Mouse (Mus musculus): ENCODE results near the gene Gm438.

DNA sequence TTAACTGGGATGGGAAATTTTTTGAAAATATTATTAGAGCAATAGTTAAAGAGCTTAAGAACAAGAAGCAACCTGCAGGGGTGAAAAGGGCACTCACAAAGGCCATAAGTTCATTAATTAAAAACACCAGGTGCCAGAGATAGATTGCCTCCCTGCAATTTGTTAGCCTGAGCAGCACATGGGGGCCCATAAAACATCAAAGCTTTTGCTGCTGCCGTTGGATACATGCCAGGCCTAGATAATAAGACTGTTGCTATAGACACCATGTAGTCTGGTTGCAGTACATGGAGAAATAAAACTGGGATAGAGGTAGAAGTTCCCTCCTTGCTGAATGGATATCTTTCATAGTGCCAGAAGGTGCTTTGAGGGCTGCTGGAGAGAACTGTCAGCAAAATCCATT is 37.2 kb downstream of the Gm438 start:
- TF ChIP-seq CTCF (conservative IDR thresholded peaks at IDR 0.05; ENCODE audit: insufficient read depth, insufficient read length, low read depth, low read length) (no peak), POLR2A (IDR thresholded peaks at IDR 0.05; ENCODE audit: low read depth, low read length) (no peak)
